8 mouse cellular contexts compared by ENCODE assay signal in the genomic region with DNA sequence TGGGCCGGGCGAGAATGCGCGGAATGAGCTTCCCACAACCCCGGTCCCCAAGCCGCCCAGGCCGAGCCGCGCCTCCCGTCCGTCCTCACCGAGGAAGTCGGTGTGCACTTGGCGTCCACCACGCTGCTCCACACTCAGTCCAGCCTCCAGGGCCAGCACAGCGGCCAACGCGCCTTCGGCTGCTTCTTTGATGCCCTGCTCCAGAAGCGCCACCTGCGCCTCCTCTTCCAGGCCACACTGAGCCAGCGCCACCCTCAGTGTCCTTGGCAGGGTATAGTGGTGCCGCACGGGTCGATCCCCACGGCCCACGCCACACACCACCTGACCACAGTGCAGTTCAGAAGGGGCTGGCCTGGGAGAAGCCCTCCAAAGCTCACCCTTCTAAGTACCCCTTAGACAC. TPM values are rescaled to one million over a fixed set of nuclear protein-coding genes. Genes with fewer than 3 reads are reported as not detected.
A peak's percentile ranks its signal among the peaks of the same experiment; 100 is the strongest.
DNase-seq lines count a peak whose midpoint lies in the region; ATAC-seq and TF ChIP-seq lines count a peak whose summit lies in the region.

No protein-coding gene starts in this region.

- peak overlapping the region; percentile 63 for H3K9ac ChIP-seq in neural tube, embryonic 11.5 days (ENCODE audit: low read length)
- H3K9ac ChIP-seq in intestine, postnatal 0 days (ENCODE audit: low read depth, low read length): peak overlapping the region; percentile 51
- H3K9ac ChIP-seq in neural tube, embryonic 15.5 days (replicated peaks): peak overlapping the region; percentile 76

- no peaks in the 10 kb centered on the region for H3K36me3 ChIP-seq in neural tube, embryonic 11.5 days (ENCODE audit: control insufficient read depth, insufficient read depth, low read length)
- no peaks in the 10 kb centered on the region for H3K36me3 ChIP-seq in intestine, postnatal 0 days (ENCODE audit: control insufficient read depth, insufficient read depth)
- no peaks in the 10 kb centered on the region for H3K36me3 ChIP-seq in neural tube, embryonic 15.5 days

- DNase-seq in cerebellum, adult 11-12 months: peak; percentile 76
- DNase-seq in cerebellum, postnatal 4 days (ENCODE audit: low spot score in 2 of 2): no peak
- no peak for DNase-seq in neural tube, embryonic 11.5 days (ENCODE audit: low spot score)
- no peak for DNase-seq in neural tube, embryonic 10.5 days (ENCODE audit: extremely low spot score, low spot score)
- DNase-seq in spleen, postnatal 4 days (ENCODE audit: low spot score in 2 of 2): no peak
- DNase-seq in adrenal gland, adult (ENCODE audit: inconsistent age in 2 of 2, low spot score in 1 of 2): no peak

- WGBS in neural tube, embryonic 11.5 days: 13% methylated on average over 26 of the region's 27 CpGs
- WGBS in intestine, postnatal 0 days: 5% methylated on average over 27 of the region's 27 CpGs
- WGBS in neural tube, embryonic 15.5 days: 7% methylated on average over 26 of the region's 27 CpGs

- no peaks in the 10 kb centered on the region for H3K27me3 ChIP-seq in neural tube, embryonic 11.5 days (ENCODE audit: control insufficient read depth, insufficient read depth, low read length)
- H3K27me3 ChIP-seq in intestine, postnatal 0 days (replicated peaks; ENCODE audit: control insufficient read depth, insufficient read depth, low read length): no peaks in the 10 kb centered on the region
- H3K27me3 ChIP-seq in neural tube, embryonic 15.5 days (replicated peaks): no peaks in the 10 kb centered on the region

- peaks cover 5% of the 10 kb centered on the region; the same call in 1 of the 2 replicates for H3K4me1 ChIP-seq in neural tube, embryonic 11.5 days (ENCODE audit: control insufficient read depth, insufficient read depth, low read length)
- peaks cover 5% of the 10 kb centered on the region; the same call in 1 of the 2 replicates for H3K4me1 ChIP-seq in intestine, postnatal 0 days (replicated peaks; ENCODE audit: control insufficient read depth, insufficient read depth, low read length)
- peaks cover 13% of the 10 kb centered on the region for H3K4me1 ChIP-seq in neural tube, embryonic 15.5 days

- peak overlapping the region; percentile 32 for H3K4me3 ChIP-seq in neural tube, embryonic 11.5 days (ENCODE audit: low read depth, low read length)
- peak overlapping the region; percentile 36 for H3K4me3 ChIP-seq in intestine, postnatal 0 days (ENCODE audit: low read depth, low read length)
- peak overlapping the region; percentile 47 for H3K4me3 ChIP-seq in neural tube, embryonic 15.5 days (replicated peaks)

- H3K9me3 ChIP-seq in neural tube, embryonic 11.5 days (ENCODE audit: control insufficient read depth, low read length): no peaks in the 10 kb centered on the region
- no peaks in the 10 kb centered on the region for H3K9me3 ChIP-seq in intestine, postnatal 0 days (ENCODE audit: control insufficient read depth)
- H3K9me3 ChIP-seq in neural tube, embryonic 15.5 days (replicated peaks): no peaks in the 10 kb centered on the region

- peak overlapping the region; percentile 60 for H3K4me2 ChIP-seq in neural tube, embryonic 11.5 days (ENCODE audit: low read depth)
- peak overlapping the region; percentile 87 for H3K4me2 ChIP-seq in intestine, postnatal 0 days (replicated peaks; ENCODE audit: low read depth)
- peak overlapping the region; percentile 89 for H3K4me2 ChIP-seq in neural tube, embryonic 15.5 days

- H3K27ac ChIP-seq in neural tube, embryonic 11.5 days (ENCODE audit: low read depth, low read length): peak overlapping the region; percentile 76
- H3K27ac ChIP-seq in intestine, postnatal 0 days (ENCODE audit: low read depth, low read length): peak overlapping the region; percentile 78
- H3K27ac ChIP-seq in neural tube, embryonic 15.5 days (replicated peaks): peak overlapping the region; percentile 93

- ATAC-seq in neural tube, embryonic 11.5 days (ENCODE audit: insufficient read depth, low FRiP score, low TSS enrichment): peak; percentile 61
- ATAC-seq in intestine, postnatal 0 days: peak; percentile 62
- peak; percentile 53 for ATAC-seq in neural tube, embryonic 15.5 days (ENCODE audit: low FRiP score)

- TF ChIP-seq CTCF in intestine, postnatal 0 days (IDR thresholded peaks at IDR 0.05; ENCODE audit: low read depth): no peak

RNA-seq across cellular contexts. Expression of a gene that starts 5.5 kb away (rescaled TPM):
- polyA plus RNA-seq in neural tube, embryonic 11.5 days (2014; fragmentation: Nextera tagmentation; extraction: Ambion mirVana): 2.9 and 3.8 TPM in 2 replicates
- polyA plus RNA-seq in intestine, postnatal 0 days (2015; fragmentation: Nextera tagmentation; extraction: Ambion mirVana): 0.90 TPM in 2 replicates
- polyA plus RNA-seq in neural tube, embryonic 15.5 days (2015; fragmentation: Nextera tagmentation; extraction: Ambion mirVana): 5.9 and 6.4 TPM in 2 replicates

RNA-seq across cellular contexts. Expression of a gene that starts 6.7 kb away (rescaled TPM):
- 52.6 and 52.7 TPM in 2 replicates for polyA plus RNA-seq in neural tube, embryonic 11.5 days (2014; fragmentation: Nextera tagmentation; extraction: Ambion mirVana)
- 33.9 and 35.1 TPM in 2 replicates for polyA plus RNA-seq in intestine, postnatal 0 days (2015; fragmentation: Nextera tagmentation; extraction: Ambion mirVana)
- 54.4 and 56.3 TPM in 2 replicates for polyA plus RNA-seq in neural tube, embryonic 15.5 days (2015; fragmentation: Nextera tagmentation; extraction: Ambion mirVana)

RNA-seq across cellular contexts. Expression of a gene that starts 16.4 kb away (rescaled TPM):
- 0.92 and 1.8 TPM in 2 replicates for polyA plus RNA-seq in neural tube, embryonic 11.5 days (2014; fragmentation: Nextera tagmentation; extraction: Ambion mirVana)
- polyA plus RNA-seq in intestine, postnatal 0 days (2015; fragmentation: Nextera tagmentation; extraction: Ambion mirVana): 2.7 and 3.4 TPM in 2 replicates
- 1.0 and 52.3 TPM in 2 replicates for polyA plus RNA-seq in neural tube, embryonic 15.5 days (2015; fragmentation: Nextera tagmentation; extraction: Ambion mirVana)

RNA-seq across cellular contexts. Expression of a gene that starts 21.3 kb away (rescaled TPM):
- polyA plus RNA-seq in neural tube, embryonic 11.5 days (2014; fragmentation: Nextera tagmentation; extraction: Ambion mirVana): 0.68 and 1.1 TPM in 2 replicates
- 2.0 and 2.3 TPM in 2 replicates for polyA plus RNA-seq in intestine, postnatal 0 days (2015; fragmentation: Nextera tagmentation; extraction: Ambion mirVana)
- 0.74 and 20.7 TPM in 2 replicates for polyA plus RNA-seq in neural tube, embryonic 15.5 days (2015; fragmentation: Nextera tagmentation; extraction: Ambion mirVana)

RNA-seq across cellular contexts. Expression of a gene that starts 21.4 kb away (rescaled TPM):
- polyA plus RNA-seq in neural tube, embryonic 11.5 days (2014; fragmentation: Nextera tagmentation; extraction: Ambion mirVana): 128 TPM in 2 replicates
- 237 and 239 TPM in 2 replicates for polyA plus RNA-seq in intestine, postnatal 0 days (2015; fragmentation: Nextera tagmentation; extraction: Ambion mirVana)
- polyA plus RNA-seq in neural tube, embryonic 15.5 days (2015; fragmentation: Nextera tagmentation; extraction: Ambion mirVana): 102 and 141 TPM in 2 replicates
